Mouse (Mus musculus): ENCODE results near the gene Gm11492. TPM values are rescaled to one million over a fixed set of nuclear protein-coding genes. Genes with fewer than 3 reads are reported as not detected.

Gm11492 gene
- not detected for polyA plus RNA-seq (2014; fragmentation: Illumina TruSeq; extraction: RNeasy Lipid Tissue Mini Kit (QIAGEN cat#74804); ENCODE audit: low replicate concordance)

DNA sequence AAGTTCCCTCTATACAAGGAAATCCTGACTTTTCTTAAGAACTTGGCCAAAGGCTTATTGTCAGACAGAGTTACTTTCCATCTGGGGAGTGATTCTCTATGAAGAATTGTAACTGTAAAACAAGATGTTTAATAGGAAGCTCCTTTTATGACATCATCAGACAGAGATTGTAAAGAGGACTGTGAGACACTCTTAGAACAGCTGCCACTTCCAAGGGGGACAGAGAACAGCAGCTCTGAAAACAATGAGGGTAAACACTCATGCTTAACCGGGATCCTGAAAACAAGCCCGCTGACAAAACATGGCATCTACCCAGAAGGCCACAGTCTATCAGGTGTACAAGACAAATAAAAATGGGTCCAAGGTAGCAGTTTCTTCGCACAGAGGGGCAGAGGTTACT, at the start of gene Gm11492:
Gene Gm11492, plus strand, starts transcription at position 153 of the 400 bp plus-strand sequence.

DNA sequence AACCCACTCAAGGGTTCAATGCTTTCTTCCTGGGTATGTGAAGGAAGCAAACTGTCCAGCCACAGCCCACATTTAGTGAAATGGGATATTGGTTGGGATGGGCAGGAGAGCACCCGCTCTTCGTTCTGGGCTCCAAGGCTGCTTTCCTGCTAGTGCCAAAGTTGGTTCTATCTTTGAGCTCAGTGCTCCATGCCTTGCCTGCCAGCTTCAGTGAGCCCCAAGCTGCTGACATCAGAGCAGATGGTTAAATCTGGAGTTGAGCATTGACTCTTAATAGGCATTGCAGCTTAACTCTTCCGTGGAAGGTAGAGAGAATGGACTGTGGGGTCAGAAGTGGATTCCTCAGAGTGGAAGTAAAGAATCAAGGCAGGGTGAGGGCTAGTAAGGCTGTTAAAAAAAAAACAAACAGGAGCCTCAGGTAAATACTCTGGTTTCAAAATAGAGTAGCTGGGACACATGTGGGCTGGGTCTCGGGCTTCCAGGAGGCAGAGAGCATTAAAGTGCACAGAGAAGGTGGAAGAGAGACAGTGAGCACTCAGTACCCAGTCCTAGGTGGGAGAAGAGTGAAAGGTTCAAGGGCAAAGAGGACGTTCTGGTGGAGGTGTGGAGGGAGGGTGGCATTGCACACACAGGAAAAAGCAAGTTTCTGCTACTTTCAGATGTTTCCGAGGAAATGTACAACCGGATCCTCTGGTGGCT, 2.0 kb downstream of the Gm11492 start, which contains the start of gene Sept4:
Gene Sept4, plus strand, starts transcription at position 649 of the 699 bp plus-strand sequence.

DNA sequence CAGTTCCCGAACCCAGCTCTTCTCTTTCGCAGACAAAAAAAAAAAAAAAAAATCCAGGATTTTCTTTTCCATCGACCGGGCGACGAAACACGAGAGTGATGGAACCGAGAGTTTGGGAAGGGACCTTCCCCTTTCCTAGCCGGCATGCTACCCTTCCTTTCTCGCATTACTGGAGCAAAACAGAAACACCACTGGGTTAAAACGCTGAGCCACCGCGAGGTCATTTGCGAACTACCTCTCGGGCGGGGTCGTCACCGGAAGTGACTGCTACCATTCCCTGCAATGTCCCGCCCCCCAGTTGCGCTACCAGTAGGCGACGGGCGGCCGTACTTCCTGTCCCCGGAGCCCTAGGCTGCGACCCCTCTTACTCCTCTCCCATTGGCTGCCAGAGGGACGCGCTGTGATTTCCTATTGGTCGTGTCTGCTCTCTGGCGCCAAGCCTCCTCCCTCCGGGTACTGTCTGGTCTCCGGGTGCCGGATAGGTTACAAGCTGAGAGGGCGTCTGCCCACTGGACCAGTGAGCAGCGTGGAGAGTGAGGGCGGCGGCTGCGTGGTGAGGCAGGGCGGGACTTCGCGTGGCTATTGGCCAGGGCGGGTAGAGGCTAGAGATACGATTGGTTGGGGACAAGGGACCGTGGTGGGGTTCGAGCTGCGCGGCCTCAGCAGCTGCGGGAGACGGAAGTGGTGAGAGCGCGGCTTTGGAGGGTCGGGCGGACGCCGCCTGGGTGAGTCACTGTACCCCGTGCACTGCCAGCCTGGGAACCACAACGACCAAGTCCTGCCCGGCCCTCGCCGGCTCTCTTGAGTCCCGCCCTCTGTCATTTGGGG, 25.3 kb downstream of the Gm11492 start, which contains the start of gene Mtmr4:
Gene Mtmr4, plus strand, starts transcription at position 637 of the 828 bp plus-strand sequence.

GRCm38 (mm10) chr11:87616790-87617474, 50.5 kb downstream of the Gm11492 start, which contains the start of gene Hsf5:
TSS of gene Hsf5 (plus strand) at chr11:87617164.

Other genes with a start within 250 kb of the Gm11492 start
- gene Ppm1e, start 207.6 kb upstream of the Gm11492 start, polyA plus RNA-seq (2014; fragmentation: Illumina TruSeq; extraction: RNeasy Lipid Tissue Mini Kit (QIAGEN cat#74804); ENCODE audit: low replicate concordance), result 4.5 TPM
- 2.2 TPM for gene Rad51c, start 161.7 kb upstream of the Gm11492 start, polyA plus RNA-seq (2014; fragmentation: Illumina TruSeq; extraction: RNeasy Lipid Tissue Mini Kit (QIAGEN cat#74804); ENCODE audit: low replicate concordance)
- 3.7 TPM for gene Tex14, start 161.6 kb upstream of the Gm11492 start, polyA plus RNA-seq (2014; fragmentation: Illumina TruSeq; extraction: RNeasy Lipid Tissue Mini Kit (QIAGEN cat#74804); ENCODE audit: low replicate concordance)
- gene Sept4, start 2.2 kb downstream of the Gm11492 start, polyA plus RNA-seq (2014; fragmentation: Illumina TruSeq; extraction: RNeasy Lipid Tissue Mini Kit (QIAGEN cat#74804); ENCODE audit: low replicate concordance), result 5.0 TPM
- 74.5 TPM for gene Mtmr4, start 25.5 kb downstream of the Gm11492 start, polyA plus RNA-seq (2014; fragmentation: Illumina TruSeq; extraction: RNeasy Lipid Tissue Mini Kit (QIAGEN cat#74804); ENCODE audit: low replicate concordance)
- 1.8 TPM for gene Hsf5, start 50.5 kb downstream of the Gm11492 start, polyA plus RNA-seq (2014; fragmentation: Illumina TruSeq; extraction: RNeasy Lipid Tissue Mini Kit (QIAGEN cat#74804); ENCODE audit: low replicate concordance)
- 12.7 TPM for gene Rnf43, start 96.1 kb downstream of the Gm11492 start, polyA plus RNA-seq (2014; fragmentation: Illumina TruSeq; extraction: RNeasy Lipid Tissue Mini Kit (QIAGEN cat#74804); ENCODE audit: low replicate concordance)
- gene Supt4a, start 170.9 kb downstream of the Gm11492 start, polyA plus RNA-seq (2014; fragmentation: Illumina TruSeq; extraction: RNeasy Lipid Tissue Mini Kit (QIAGEN cat#74804); ENCODE audit: low replicate concordance), result 6.7 TPM
- gene Tspoap1, start 193.9 kb downstream of the Gm11492 start, polyA plus RNA-seq (2014; fragmentation: Illumina TruSeq; extraction: RNeasy Lipid Tissue Mini Kit (QIAGEN cat#74804); ENCODE audit: low replicate concordance), result not detected
- gene Mpo, start 226.9 kb downstream of the Gm11492 start, polyA plus RNA-seq (2014; fragmentation: Illumina TruSeq; extraction: RNeasy Lipid Tissue Mini Kit (QIAGEN cat#74804); ENCODE audit: low replicate concordance), result not detected

Measured in small intestine, adult 10 weeks (tissue).